Mouse (Mus musculus) WW6 (cell line): Measurements from ENCODE around the gene Pde4d.

Source experiments
- DNase-seq: peaks from one replicate; pipeline ENCODE4 v3.0.0-alpha.2; 2013; ENCODE audit warnings: low read depth, low spot score

Pde4d gene

DNA sequence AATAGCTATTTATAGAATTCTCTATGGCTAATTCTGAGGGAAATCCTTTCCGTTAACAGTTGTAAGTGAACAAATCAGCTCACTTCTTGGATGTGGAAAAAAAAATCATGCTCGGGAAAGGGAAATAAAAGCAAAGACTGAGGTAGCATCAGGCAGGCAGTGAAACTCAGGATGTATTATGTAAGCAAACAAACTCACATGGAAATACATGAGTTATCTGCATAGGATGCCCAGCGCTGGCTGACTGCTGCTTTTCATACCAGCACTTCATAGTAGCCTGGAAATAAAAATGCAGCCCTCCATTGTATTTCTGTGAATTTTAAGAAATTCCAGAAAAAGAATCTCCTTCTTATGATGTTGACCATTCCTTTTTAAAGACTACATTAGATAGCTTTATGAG lies 1237.2 kb downstream of the Pde4d start:
- no peak for DNase-seq

DNA sequence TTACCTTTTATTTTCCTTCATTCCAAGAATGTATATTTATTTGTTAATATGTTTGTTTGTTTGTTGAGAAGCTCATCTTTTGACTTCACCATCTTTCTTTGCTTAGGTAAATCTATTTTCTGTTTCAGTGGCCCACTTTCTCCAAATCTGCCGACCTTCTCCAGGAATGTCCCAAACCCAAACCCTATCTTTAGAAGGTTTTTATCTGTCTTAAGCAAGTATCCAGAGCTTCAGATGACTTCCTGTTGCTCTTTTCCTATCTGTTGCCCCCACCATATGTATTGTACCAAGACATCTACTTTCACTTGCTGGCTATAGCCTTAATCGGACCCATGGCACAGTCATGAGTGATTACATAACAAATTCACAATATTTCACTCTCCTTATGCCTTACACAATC lies 1238.4 kb downstream of the Pde4d start:
- DNase-seq, result no peak

DNA sequence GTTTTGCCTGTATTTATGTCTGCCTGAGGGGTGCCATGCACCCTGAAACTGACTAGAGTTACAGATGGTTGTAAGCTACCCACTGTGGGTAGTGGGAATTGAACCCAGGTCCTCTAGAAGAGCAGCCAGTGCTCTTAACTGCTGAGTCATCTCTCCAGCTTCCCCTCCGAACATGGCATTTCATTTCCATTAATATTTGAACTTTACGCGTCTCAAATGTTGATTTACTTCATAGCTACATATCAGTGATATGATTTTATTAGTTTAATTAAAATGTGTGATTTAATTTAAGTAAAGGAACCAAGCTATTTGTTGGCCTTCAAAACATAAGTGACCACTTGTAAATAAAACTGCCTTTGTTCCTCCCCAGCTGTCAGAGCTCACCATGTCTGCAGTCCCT lies 1239.4 kb downstream of the Pde4d start:
- no peak for DNase-seq

DNA sequence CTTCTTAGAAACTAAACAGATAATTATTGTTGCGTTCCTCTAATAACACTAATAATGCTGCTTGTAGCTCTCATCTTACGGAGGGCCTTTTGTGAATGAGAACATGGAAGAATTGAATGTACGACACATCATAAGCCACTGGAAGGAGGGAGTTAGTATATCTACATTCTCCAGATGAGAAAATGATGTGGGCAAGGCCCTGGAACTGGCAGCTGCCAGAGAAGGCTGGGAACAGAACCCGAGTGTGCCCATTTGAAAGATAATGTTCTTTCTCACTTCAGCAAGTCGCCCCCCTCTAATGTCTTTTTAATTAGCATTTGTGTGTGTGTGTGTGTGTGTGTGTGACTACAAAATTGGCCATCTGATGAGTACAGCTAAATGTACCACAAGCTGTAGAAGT lies 1240.8 kb downstream of the Pde4d start:
- DNase-seq, result no peak

DNA sequence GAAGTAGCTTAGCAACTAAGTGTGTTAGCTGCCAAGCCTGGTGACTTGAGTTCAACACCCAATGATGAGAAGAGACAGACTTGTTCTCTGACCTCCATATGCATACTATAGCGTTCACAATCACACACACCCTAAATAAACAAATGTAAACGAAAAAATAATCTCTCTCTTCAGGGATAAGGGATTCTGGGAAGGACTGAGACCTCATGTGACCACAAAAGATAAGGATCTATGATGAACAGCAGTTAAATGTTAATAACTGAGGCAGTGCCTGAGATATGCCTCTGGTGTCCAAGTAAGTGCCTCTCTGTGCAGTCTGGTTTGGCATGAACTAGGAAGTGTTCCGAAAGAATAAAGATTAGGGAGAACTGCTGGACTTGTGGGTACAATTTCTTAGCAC lies 1243.1 kb downstream of the Pde4d start:
- DNase-seq, result no peak

DNA sequence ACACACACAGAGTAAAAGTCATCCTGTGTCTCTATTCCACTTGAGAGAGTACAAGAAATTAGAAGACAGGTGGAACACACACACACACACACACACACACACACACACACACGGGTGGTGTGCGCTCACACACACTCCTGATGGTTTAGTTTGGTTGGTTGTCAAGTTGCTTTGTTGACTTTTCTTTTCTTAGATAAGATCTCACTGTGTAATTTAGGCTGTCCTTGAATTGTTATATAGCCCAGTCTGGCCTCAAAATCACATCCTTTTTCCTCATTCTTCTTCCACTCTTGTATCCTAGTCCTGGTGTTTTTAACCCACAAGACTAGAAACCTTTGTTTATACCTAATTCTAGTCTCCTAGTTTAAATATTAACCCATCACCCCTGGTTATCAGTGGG lies 1244.0 kb downstream of the Pde4d start:
- DNase-seq, result no peak

DNA sequence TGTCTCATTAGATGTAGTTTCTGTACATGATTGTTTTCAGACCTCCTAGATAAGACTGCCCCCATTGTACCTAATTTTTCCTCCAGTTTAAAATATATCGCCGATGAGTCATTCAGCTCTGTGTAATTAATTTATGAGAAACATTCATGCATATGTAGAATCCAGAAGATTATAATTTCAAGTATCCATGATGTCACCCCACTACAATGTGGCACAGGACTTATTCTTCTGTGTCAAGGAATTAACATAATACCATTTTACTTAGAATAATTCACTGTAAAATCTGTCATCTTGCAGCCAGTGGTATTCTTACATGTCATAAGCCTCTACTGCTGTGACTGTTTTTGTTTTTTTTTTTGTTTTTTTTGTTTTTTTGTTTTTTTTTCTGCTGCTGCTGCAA lies 1244.5 kb downstream of the Pde4d start:
- no peak for DNase-seq

DNA sequence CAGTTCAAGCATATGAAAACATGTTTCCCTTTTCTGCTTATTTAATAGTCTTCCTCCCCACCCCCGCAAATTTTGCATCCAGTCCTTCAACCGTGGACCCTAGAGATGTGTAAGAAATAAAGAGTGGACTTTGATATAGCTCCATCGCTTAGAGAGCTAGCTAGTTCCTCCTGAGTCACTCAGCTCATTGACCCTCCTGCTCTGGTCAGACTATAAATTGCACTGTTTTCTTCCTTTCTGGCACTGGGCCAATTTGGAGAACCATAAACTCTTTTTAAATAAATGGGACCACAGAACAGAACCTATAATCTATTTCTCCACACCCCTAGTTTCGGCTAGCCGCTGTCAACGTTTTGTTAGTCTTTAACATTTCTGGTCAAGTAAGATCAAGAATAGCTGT lies 1245.3 kb downstream of the Pde4d start:
- no peak for DNase-seq

DNA sequence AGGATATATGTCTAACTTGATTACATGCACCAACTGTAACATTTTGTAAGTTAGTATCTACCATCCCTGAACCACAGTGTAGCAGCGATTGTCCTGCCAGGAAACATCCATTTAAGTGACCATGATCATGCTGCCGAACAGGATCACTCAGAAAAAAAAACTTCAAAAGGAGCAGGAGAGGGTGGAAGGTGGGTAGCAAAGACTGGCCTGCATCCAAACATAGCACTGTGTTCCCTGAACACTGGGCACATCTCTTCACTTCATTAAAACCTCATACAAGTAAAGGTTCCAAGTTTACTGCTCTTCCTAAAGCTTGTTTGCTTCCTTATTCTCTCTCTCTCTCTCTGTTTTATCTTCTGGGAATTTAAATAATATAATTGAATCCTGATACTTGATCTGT lies 1256.4 kb downstream of the Pde4d start:
- no peak for DNase-seq

DNA sequence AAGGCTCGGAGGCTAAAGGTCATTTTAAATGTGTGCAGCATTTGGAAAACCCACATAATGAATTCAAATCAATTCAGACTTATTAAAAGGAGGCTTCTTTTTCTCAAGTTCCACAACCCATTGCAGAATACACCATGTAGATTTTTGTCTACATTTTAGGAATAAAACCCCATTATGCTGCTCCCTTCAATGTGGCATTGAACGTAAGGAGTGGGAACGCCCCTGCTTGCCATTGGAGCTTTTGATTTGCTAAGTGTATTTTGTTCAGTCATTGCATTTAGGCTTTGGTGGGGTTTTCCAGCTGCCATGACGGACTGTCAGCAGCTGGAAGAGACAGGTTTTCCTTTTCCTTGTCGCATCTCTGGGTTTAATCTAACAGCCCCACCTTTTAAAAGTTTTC lies 1256.8 kb downstream of the Pde4d start:
- DNase-seq, result no peak

DNA sequence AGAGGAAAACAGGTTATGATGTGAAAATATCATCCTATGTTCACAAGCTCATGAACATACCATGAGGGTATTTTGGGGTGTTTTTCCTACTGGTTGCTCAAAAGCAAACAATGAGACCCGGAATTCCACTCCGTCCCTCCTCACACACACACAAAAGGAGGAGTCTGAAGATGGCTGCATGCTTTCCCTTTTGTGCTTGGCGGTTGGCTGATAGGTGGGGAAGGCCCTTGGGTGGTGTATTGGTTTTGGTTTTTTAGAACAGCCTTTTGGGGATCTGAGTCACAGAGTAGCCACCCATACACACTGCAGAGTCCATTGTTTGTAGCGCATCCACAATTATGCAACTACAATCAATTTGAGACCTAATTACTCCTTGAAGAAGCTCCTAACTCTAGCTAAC lies 1257.4 kb downstream of the Pde4d start:
- no peak for DNase-seq

DNA sequence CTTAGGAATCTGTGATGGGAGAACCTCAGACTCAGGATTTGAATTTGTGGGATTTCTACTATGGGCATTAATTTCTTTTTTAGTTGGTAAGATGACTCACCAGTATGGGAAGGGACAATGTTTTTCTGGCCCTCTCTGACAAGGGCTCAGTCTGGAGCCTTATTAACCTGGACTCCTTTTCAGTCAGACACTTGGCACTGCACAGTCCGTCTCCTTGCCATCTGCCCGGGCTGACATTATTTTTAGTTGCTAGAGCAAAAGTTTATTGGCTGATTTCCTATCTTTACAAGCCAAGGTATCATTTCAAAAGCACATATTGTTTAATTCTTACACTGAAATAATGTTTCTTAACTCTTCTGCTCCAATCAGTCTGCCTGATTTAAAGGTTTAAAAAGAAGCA lies 1258.6 kb downstream of the Pde4d start:
- DNase-seq, result no peak

DNA sequence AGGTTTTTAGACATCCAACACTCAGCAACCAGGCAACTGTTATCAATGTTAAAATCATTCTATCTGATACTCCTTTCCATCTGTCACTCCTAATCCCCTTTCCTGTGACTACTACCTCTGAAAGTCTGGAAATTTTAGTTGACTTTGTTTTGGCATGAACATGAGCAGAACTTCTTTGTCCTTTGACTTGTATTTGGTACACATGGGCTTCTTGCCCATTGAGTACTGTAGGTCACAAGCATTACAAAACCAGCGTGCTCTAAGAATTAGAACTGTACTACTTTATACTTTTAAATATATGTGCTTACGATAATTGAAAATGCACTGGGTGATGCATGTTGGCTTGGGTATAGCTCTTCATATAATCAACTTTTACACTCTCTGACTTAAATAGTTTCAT lies 1264.8 kb downstream of the Pde4d start:
- no peak for DNase-seq

DNA sequence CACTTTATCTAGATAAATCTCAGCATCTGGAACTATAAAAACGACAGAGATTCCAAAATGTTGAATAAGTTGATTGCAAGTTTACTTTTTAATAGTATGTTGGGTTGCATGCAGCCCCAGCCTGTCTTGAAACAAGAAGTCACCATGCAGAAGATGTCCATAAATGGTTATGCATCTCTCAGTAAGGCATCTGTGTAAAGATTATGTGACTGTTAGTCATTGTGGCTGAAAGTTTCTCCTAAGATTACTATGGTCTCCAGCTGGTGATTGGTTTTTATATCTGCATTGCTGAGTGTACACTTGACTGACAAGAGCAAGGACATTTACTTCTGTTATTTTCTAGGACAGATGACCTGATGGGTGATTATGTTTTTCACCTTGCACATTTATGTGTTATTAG lies 1265.6 kb downstream of the Pde4d start:
- no peak for DNase-seq

DNA sequence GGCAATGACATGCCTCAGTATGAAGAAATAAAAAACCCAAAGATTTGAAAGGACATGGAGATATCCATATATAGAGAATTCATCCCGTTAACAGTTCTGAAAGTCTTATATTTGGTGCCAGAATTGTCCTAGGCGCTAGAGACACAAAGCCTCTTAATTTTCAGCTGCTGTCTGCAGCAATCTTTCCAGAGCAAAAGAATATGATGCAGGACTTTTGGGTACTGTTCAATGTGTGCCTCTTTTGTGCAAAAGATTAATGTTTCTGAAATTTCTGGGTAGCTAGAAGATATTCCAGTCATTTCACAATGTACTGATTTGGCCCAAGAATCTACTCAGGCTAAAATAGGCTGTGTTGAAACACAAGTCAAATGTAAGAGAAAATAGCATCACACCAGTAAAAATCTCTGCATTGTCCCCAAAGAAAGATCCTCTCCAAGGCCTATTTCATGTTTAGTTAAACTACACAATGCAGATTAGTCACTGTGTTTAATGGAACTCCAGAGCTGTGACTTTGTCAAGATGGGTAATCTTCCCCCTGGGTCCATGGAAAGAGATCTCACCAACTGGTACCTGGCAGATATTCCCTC lies 1270.5 kb downstream of the Pde4d start:
- DNase-seq, result no peak

DNA sequence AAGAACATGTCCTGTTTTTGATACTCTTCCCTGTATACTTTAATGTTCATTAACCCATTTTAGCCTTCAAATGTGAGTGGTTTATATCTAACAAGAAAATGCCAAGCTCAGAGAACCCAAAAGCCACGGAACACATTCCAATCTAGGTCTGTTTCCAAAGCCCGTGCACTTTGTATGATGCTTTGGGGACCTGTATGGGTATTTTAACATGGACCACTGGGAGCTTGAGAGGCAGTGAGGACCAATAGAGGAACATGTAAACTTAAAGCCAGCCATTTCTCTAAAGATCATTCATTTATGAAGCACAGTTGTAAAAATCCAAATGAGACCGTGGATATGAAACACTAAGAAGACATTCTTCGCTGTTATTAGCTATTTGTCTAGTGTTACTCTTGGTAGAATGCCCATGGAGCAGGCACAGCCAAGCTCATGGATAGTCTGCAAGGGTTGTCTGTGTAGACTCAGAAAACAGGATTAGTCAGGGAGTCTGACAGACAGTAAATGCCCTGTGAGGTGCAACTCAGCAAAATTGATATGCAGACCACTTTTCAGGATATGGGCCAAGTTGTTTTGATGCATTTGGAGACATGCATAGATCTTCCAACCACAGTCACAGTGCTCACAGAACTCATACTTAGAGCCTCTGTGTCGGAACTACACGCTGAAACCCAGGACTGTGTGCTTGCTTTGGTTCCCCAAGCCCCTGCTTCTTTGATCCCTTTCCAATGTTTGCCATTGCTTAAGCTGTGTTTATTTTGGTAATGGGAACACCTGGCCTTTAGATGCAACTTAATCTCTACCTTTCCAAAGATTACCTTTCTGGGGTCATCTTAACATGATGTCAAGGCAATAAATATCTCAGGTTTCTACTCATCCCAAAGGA lies 1272.7 kb downstream of the Pde4d start:
- no peak for DNase-seq

DNA sequence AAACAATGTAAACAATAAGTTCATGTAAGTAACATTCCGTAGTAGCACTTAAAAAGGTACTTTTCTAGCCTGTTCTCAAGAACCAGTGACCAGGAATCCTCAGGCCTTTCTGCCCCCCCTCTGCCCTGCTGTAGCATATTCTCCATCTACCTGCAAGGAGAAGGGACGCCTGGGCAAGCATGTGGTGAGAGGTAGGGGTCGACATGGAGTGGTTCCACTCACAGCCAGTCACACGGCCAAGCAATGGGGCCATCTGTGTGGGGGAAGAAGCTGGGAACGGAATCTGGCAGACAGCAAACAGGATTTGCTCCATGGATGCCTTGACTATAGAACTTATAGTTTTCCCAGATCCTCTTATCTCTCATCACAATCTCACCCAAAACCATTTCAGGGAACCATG lies 1277.6 kb downstream of the Pde4d start:
- no peak for DNase-seq

DNA sequence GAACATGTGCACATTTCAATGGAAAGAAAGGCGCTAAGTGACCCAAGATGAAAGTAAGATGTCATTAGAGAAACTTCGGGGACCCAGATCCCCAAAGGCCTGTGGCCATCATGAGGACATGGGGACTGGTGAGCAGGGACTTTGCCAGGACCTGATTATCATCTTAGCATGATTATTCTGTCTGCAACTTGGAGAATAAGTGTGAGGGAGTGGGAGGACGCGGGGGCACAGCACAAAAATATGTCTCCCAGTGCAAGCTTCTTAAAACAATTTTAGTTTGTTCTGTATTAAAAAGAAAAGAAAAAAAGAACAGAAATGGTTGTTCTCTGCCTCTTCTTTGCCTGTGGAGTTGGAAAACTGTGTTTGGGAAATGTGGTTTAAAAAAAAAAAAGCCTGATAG lies 1279.9 kb downstream of the Pde4d start:
- DNase-seq, result no peak

DNA sequence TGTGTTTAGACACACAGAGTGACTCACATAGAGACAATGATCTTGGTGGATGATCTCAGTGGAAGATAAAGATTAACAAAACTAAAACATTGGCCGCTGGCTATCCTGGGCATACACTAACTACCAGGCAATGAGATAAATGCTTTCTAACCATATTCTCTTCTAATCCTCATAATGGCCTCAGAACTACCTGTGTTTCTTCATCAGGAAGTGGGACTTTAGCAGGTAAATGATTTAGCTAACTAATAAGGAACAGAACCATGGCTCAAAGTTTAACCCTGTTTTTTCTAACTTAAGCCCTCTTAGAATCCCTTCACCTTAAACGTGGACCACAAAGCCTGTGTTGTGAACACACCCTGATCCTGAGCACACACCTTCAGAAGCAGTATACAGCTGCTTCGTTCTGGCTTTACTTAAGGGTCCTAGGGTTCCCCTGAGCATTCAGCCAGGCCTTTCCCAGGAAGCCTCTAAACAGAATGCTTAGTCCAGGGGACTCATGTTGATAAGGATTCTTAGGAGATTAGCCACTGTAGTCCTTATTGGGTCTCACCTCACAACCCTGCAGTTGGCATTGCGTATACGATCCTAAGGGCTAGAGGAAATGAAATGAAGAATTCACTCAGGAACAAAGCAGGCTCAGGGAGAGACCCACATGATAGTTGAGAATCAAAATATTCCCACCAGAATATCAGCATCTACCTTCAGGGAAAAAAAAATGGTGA lies 1283.1 kb downstream of the Pde4d start:
- no peak for DNase-seq

DNA sequence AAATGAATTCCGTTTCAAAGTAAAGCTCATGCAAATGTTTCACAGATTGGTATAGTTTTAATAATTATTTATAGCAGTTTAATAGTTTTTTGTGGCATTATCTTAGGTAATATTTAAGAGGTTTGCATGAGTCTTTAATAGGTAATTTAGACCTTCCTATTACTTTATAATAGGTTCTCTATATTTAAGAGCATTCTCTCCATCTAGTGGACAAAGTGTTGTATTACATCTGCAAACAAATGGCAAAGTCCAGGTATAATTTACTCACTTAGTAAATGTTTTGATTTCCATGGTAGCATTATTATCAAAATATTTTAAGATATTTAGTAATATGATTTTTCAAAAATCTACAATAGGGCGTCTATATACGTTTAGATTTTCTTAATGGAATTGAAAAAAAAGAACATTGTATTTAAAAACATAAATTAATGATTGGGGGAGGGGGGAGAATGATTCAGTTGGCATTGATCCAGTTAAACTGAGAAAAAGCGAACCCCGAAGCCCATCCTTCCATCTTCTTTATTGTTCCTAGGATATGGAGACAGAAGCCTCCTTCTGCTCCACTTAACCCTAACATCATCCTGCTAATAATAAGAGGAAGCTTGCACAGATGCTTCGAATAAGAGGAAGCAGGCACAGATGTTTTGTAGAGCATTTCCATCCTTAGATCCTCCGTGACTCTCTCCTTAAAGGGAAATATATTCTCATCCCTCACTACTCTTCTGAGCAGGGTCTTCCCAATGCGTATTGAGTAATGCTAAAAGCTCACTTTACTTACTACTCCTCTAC lies 1286.7 kb downstream of the Pde4d start:
- DNase-seq, result no peak

DNA sequence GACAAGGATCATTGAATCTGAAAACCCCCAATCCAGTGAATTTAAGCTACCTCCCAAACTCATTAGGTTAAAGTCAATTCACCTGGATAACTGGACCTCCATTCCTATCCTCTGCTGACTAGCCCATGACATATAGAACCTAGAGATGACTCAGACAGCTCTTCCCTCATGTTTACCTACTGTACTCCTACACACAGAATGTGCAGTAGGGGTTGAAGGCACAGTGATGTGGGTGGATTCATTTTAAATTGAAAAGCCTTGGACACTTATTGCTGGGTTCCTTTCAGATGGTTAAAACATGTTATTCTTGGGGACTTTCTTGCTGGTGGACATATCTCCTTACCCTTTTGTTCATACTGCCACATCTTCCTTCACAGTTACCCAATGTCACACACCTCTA lies 1296.7 kb downstream of the Pde4d start:
- no peak for DNase-seq

DNA sequence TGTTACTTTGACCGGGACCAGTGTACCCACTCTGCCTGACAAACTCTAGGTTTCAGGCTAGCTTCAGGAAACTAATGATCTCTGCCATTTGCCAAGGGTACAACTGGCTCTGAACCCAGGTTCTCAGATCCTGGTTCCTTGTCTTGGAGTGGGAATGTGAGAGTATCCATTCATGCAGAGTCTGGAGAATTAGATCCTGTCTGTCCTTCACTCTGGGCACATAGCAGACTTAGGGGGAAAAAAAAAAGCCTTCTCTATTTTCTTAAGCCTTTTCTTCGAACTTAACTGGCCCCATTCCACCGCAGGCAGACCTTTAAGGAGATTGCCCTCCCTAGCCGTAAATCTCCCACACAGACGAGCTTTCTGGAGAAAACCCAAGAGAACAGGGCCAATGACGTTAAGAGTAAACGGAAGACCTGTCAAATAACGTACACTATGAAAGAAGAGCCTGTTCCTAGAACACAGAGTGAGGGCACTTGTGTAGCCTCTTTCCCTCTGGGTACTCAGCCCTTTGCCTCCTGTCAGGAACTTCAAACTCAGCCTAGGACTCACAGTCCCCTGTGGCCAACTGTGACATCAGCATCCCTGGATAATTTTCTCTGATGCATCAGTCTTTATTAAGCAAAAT lies 1302.6 kb downstream of the Pde4d start:
- DNase-seq, result no peak
